Mouse (Mus musculus): ENCODE results near the gene Odf2. TPM values are rescaled to one million over a fixed set of nuclear protein-coding genes. Genes with fewer than 3 reads are reported as not detected.
A peak's percentile ranks its signal among the peaks of the same experiment; 100 is the strongest.

Gene Odf2
- polyA plus RNA-seq, 1 experiment = 60.7 TPM

DNA sequence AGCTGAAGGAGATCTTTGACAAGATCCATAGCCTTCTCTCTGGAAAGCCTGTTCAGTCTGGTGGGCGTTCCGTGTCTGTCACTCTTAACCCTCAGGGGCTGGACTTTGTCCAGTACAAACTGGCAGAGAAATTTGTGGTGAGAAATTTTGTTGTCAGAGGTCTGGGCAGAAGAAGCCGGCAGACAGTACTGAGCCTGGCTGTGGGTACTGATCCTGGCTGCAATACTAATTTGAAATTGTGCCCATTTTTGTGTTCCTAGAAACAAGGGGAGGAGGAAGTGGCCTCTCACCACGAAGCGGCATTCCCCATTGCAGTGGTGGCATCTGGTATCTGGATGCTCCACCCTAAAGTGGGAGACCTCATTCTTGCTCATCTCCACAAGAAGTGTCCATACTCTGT lies 59.9 kb downstream of the Odf2 start:
- no peak for DNase-seq
- WGBS = 95% methylated on average over 5 of the region's 5 CpGs
- no peak overlapping the region for H3K27ac ChIP-seq (ENCODE audit: control insufficient read depth, insufficient read depth, low read length)
- H3K4me3 ChIP-seq (ENCODE audit: control insufficient read depth, insufficient read depth, low read length) = no peak overlapping the region
- no peak for TF ChIP-seq CTCF (IDR thresholded peaks at IDR 0.05; ENCODE audit: borderline replicate concordance, control insufficient read depth, extremely low read depth, insufficient read depth, low read length, poor library complexity)
- no peak for TF ChIP-seq POLR2A (IDR thresholded peaks at IDR 0.05; ENCODE audit: control insufficient read depth, extremely low read depth, insufficient read depth, low read length, poor library complexity)
- H3K36me3 ChIP-seq (ENCODE audit: control insufficient read depth, insufficient read depth, low read length) = peaks cover 63% of the 10 kb centered on the region
- H3K27me3 ChIP-seq (ENCODE audit: control insufficient read depth, insufficient read depth, low read length) = no peaks in the 10 kb centered on the region
- H3K4me1 ChIP-seq (replicated peaks; ENCODE audit: control insufficient read depth, insufficient read depth, low read length) = no peaks in the 10 kb centered on the region

DNA sequence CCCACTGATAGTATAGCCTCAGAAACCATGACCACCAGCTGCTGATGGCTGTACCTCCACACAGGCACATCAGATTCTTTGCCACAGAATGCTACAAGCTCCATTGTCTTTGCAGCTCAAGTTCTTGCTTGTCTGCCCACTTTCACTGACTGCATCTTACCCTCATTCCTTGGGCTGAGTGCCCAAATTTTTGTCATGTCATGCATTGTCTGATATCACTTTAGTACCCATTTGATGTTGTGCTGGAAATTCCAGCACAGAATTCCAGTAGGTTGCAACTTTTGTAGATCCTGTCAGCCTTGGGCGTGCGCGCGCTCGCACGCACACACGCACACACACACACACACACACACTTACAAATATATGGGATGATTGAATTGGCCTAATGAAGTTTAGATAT lies 72.2 kb downstream of the Odf2 start:
- peaks cover 10% of the 10 kb centered on the region for H3K36me3 ChIP-seq (ENCODE audit: control insufficient read depth, insufficient read depth, low read length)
- H3K4me1 ChIP-seq (replicated peaks; ENCODE audit: control insufficient read depth, insufficient read depth, low read length) = no peaks in the 10 kb centered on the region
- DNase-seq = no peak
- H3K27me3 ChIP-seq (ENCODE audit: control insufficient read depth, insufficient read depth, low read length) = no peaks in the 10 kb centered on the region
- no peak for TF ChIP-seq CTCF (IDR thresholded peaks at IDR 0.05; ENCODE audit: borderline replicate concordance, control insufficient read depth, extremely low read depth, insufficient read depth, low read length, poor library complexity)
- no peak for TF ChIP-seq POLR2A (IDR thresholded peaks at IDR 0.05; ENCODE audit: control insufficient read depth, extremely low read depth, insufficient read depth, low read length, poor library complexity)
- H3K4me3 ChIP-seq (ENCODE audit: control insufficient read depth, insufficient read depth, low read length) = no peak overlapping the region
- H3K27ac ChIP-seq (ENCODE audit: control insufficient read depth, insufficient read depth, low read length) = no peak overlapping the region
- 94% methylated on average over 7 of the region's 7 CpGs for WGBS

DNA sequence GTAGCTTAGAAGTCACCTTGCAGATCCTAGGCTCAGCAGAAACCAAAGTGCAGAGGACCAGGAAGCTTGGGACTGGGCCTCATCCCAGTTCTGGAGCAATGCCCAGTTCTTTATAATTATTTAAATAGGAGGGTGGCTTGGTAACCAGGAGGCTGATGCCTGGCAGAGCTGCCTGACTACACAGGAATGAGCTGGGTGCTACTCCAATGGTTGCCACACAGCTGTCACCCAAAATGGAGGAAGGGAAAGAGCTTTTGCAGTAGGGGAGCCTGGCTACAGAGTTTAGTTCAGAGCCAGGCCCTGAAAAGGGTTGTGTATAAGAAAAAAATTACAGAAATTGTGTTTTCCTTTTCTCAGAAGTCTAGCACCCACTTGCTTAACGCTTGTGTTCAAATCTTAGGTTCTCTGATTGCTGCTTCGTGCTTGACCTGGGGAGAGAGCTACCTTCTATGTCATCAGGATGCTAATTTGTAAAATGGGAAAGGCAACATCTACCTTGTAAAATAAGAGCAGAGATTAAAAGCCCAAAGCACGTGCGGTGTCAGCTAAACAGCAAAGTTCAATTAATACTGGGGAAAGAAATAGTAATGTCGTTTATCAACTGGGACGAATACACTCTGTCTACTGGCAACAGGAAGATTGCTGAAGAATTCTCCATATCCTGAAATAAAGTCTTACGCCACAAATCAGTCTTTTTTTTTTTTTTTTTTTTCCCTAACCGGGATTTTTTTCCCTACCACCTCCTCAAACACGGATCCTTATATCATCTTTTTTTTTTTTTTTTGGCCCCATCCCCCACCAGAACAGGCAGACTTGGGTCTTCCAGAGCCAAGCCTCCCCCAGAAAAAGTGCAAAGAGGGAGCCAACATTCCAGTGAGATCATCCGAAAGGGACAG lies 75.6 kb downstream of the Odf2 start:
- no peak for TF ChIP-seq CTCF (IDR thresholded peaks at IDR 0.05; ENCODE audit: borderline replicate concordance, control insufficient read depth, extremely low read depth, insufficient read depth, low read length, poor library complexity)
- no peak for TF ChIP-seq POLR2A (IDR thresholded peaks at IDR 0.05; ENCODE audit: control insufficient read depth, extremely low read depth, insufficient read depth, low read length, poor library complexity)
- DNase-seq = no peak
- H3K4me1 ChIP-seq (replicated peaks; ENCODE audit: control insufficient read depth, insufficient read depth, low read length) = no peaks in the 10 kb centered on the region; the same call in 1 of the 2 replicates
- 0 out of 2 replicates have a peak overlapping the region, but pooled peaks have one; percentile 6 for H3K27ac ChIP-seq (ENCODE audit: control insufficient read depth, insufficient read depth, low read length)
- no peaks in the 10 kb centered on the region for H3K27me3 ChIP-seq (ENCODE audit: control insufficient read depth, insufficient read depth, low read length)
- H3K4me3 ChIP-seq (ENCODE audit: control insufficient read depth, insufficient read depth, low read length) = peak overlapping the region; percentile 81
- H3K36me3 ChIP-seq (ENCODE audit: control insufficient read depth, insufficient read depth, low read length) = no peaks in the 10 kb centered on the region
- 30% methylated on average over 10 of the region's 10 CpGs for WGBS

DNA sequence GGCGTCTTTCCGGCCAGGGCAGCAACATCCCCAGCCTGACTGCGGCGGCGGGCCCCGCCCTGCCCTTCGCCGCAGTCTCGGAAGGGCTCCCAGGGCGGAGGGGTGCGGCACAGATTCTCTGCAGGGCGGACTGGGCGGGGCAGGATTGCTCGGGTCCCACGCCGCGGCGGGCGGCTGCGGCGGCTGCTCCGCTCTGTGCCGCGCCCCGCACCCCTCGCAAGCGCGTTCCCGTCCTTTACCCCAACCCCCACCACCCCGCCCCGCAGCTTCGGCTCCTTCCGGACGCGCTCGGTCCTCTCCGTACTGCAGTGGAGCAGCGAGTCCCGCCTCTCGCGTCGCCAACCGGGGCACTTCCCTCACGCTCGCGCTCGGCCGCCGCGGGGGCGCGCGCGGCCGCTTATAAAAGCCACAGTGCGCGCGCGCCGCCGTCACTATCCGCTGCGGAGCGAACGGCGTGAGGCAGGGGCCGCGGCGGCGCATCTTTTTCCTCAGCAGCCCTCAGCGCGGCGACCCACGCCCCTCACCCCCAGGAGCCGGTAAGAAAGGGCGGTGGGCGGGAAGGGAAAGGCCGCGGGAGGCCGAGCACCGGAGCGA lies 76.3 kb downstream of the Odf2 start, which contains the start of gene Sptan1:
TSS of gene Sptan1 (plus strand) at position 311 of the 594 bp plus-strand sequence.
- peak within 1 kb of the TSS; percentile 81 for H3K4me3 ChIP-seq (ENCODE audit: control insufficient read depth, insufficient read depth, low read length)
- H3K4me1 ChIP-seq (replicated peaks; ENCODE audit: control insufficient read depth, insufficient read depth, low read length) = no peaks in the 10 kb centered on the region; the same call in 1 of the 2 replicates
- H3K27ac ChIP-seq (ENCODE audit: control insufficient read depth, insufficient read depth, low read length) = 0 out of 2 replicates have a peak within 1 kb of the TSS, but pooled peaks have one; percentile 6
- TF ChIP-seq CTCF (IDR thresholded peaks at IDR 0.05; ENCODE audit: borderline replicate concordance, control insufficient read depth, extremely low read depth, insufficient read depth, low read length, poor library complexity) (no peak), POLR2A (IDR thresholded peaks at IDR 0.05; ENCODE audit: control insufficient read depth, extremely low read depth, insufficient read depth, low read length, poor library complexity) (peak; percentile 98)
- under 1% methylated on average over 82 of the region's 82 CpGs for WGBS
- H3K36me3 ChIP-seq (ENCODE audit: control insufficient read depth, insufficient read depth, low read length) = no peaks in the 10 kb centered on the region
- peak; percentile 98 for DNase-seq
- H3K27me3 ChIP-seq (ENCODE audit: control insufficient read depth, insufficient read depth, low read length) = no peaks in the 10 kb centered on the region

DNA sequence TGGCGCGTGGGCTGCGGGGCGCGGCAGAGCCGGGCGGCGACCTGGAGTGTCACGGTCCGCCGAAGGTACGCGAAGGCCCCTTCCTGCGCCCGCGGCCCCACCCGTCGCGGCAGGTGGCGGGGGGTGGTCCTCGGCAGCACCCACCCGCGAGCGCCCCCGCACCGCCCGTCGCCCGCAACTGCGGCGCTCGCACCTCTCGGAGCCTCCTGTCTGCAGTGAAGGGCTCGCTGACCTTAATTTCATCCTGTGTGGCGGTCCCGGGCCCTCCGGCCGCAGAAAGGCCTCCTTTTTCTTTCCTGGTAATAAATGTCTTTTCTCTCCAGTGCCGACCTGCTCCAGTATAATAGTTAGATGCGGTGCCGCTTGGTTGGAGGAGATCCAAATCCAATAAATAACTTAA lies 76.9 kb downstream of the Odf2 start:
- WGBS = 1% methylated on average over 37 of the region's 41 CpGs
- Histone ChIP-seq H3K27ac (ENCODE audit: control insufficient read depth, insufficient read depth, low read length) (no peak overlapping the region), H3K4me3 (ENCODE audit: control insufficient read depth, insufficient read depth, low read length) (peak overlapping the region; percentile 81), H3K27me3 (ENCODE audit: control insufficient read depth, insufficient read depth, low read length) (no peaks in the 10 kb centered on the region), H3K36me3 (ENCODE audit: control insufficient read depth, insufficient read depth, low read length) (no peaks in the 10 kb centered on the region), H3K4me1 (replicated peaks; ENCODE audit: control insufficient read depth, insufficient read depth, low read length) (no peaks in the 10 kb centered on the region; the same call in 1 of the 2 replicates)
- TF ChIP-seq CTCF (IDR thresholded peaks at IDR 0.05; ENCODE audit: borderline replicate concordance, control insufficient read depth, extremely low read depth, insufficient read depth, low read length, poor library complexity) = 0 out of 2 replicates have a peak, but pooled peaks have one; percentile 7
- TF ChIP-seq POLR2A (IDR thresholded peaks at IDR 0.05; ENCODE audit: control insufficient read depth, extremely low read depth, insufficient read depth, low read length, poor library complexity) = no peak
- DNase-seq = peak; percentile 71

DNA sequence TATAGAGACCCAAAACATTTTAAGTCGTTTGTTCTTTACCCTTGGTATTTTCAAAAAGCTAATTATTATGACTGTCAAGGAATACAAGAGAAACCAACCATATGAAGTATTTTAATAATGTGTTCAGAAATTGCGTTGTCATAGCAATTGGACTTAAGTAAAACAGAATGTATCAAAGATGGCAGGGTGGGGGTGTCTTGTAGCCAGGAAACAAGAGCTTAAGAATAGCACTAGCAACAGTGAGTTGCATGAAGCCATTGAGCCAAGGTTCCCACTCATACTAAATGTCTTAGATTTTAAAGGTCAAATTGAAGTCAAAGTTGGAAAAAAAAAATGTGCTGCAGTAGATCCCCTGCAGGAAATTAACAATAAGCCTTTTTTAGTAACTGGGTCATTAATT lies 77.8 kb downstream of the Odf2 start:
- 77% methylated on average over 2 of the region's 2 CpGs for WGBS

More for the DNA sequence above, 77.8 kb downstream of the Odf2 start:
- TF ChIP-seq CTCF (IDR thresholded peaks at IDR 0.05; ENCODE audit: borderline replicate concordance, control insufficient read depth, extremely low read depth, insufficient read depth, low read length, poor library complexity) (no peak), POLR2A (IDR thresholded peaks at IDR 0.05; ENCODE audit: control insufficient read depth, extremely low read depth, insufficient read depth, low read length, poor library complexity) (no peak)
- Histone ChIP-seq H3K4me3 (ENCODE audit: control insufficient read depth, insufficient read depth, low read length) (no peak overlapping the region), H3K4me1 (replicated peaks; ENCODE audit: control insufficient read depth, insufficient read depth, low read length) (no peaks in the 10 kb centered on the region; the same call in 1 of the 2 replicates), H3K36me3 (ENCODE audit: control insufficient read depth, insufficient read depth, low read length) (no peaks in the 10 kb centered on the region), H3K27ac (ENCODE audit: control insufficient read depth, insufficient read depth, low read length) (no peak overlapping the region), H3K27me3 (ENCODE audit: control insufficient read depth, insufficient read depth, low read length) (no peaks in the 10 kb centered on the region)
- DNase-seq = no peak

Measured in thymus, adult 2 months (tissue).